Mouse (Mus musculus) midbrain, postnatal 0 days (tissue): ENCODE measurements at regions not wholly inside any gene's neighbourhood (a gene's known extent, or its start where the extent isn't known, plus 50 kb on each side); places are given as distances from the start of the nearest gene placed in this dataset.

ENCODE experiments used
- ATAC-seq: fragments of 200-750 bp; cut with Nextera tagmentation; 2 replicates; pipeline ENCODE4 v1.8.0; 2017; ENCODE audit warnings: moderate number of reproducible peaks, mild to moderate bottlenecking, moderate TSS enrichment, moderate library complexity; ENCODE audit not compliant: low FRiP score
- DNase-seq: peaks from one replicate; pipeline ENCODE4 v3.0.0-alpha.2; 2015; ENCODE audit warnings: low spot score
- H3K27ac ChIP-seq: fragments of 300-500 bp; sonication (generic); 2 replicates; pipeline ENCODE4 v1.5.1; 2014; ENCODE audit warnings: low read depth, mild to moderate bottlenecking, low read length, mixed read lengths
- H3K27me3 ChIP-seq: fragments of 300-500 bp; sonication (generic); 2 replicates; pipeline ENCODE4 v1.6.1; 2014; ENCODE audit warnings: low read length, control low read depth, mixed read lengths; ENCODE audit not compliant: insufficient read depth
- H3K36me3 ChIP-seq: fragments of 300-500 bp; sonication (generic); 2 replicates; pipeline ENCODE4 v1.6.1; 2014; ENCODE audit warnings: low read length, control low read depth, mixed read lengths; ENCODE audit not compliant: insufficient read depth
- H3K4me1 ChIP-seq: fragments of 300-500 bp; sonication (generic); 2 replicates; pipeline ENCODE4 v1.6.1; 2014; ENCODE audit warnings: mild to moderate bottlenecking, control low read depth, antibody characterized with exemption, low read length, mixed read lengths; ENCODE audit not compliant: insufficient read depth
- H3K4me2 ChIP-seq: fragments of 300-500 bp; sonication (generic); 2 replicates; pipeline ENCODE4 v1.6.1; 2014; ENCODE audit warnings: low read depth, mild to moderate bottlenecking, low read length, mixed read lengths; ENCODE audit not compliant: poor library complexity, severe bottlenecking
- H3K4me3 ChIP-seq: fragments of 300-500 bp; sonication (generic); 2 replicates; pipeline ENCODE4 v1.5.1; 2014; ENCODE audit warnings: low read depth, mild to moderate bottlenecking, low read length, moderate library complexity
- H3K9ac ChIP-seq: fragments of 300-500 bp; sonication (generic); replicated peaks from 2 replicates; pipeline ENCODE4 v1.6.1; 2014; ENCODE audit warnings: mild to moderate bottlenecking, low read length, moderate library complexity, mixed read lengths; ENCODE audit not compliant: poor library complexity, severe bottlenecking
- H3K9me3 ChIP-seq: fragments of 300-500 bp; sonication (generic); 2 replicates; pipeline ENCODE4 v1.6.1; 2016; ENCODE audit warnings: low read length, control low read depth
- CTCF ChIP-seq: IDR thresholded peaks from 2 replicates; pipeline ENCODE4 v1.5.1; 2016; ENCODE audit warnings: antibody characterized with exemption, mild to moderate bottlenecking
- WGBS: fragments of 180-500 bp; shearing (Covaris S2); extraction: QIAGEN DNeasy Blood & Tissue Kit; methylation state at CpG from one replicate; pipeline ENCODE4 v1.1.7; 2014; 5-methylcytosine and 5-hydroxymethylcytosine counted together

GRCm38 (mm10) chr8:8244599-8244998, 416.4 kb downstream of the Efnb2 start:
- TF ChIP-seq CTCF = no peak
- peaks cover 3% of the 10 kb centered on the region; the same call in 1 of the 2 replicates for H3K4me1 ChIP-seq
- no peak overlapping the region for H3K9ac ChIP-seq
- H3K4me2 ChIP-seq = no peak overlapping the region
- ATAC-seq = no peak
- no peaks in the 10 kb centered on the region for H3K36me3 ChIP-seq
- H3K27ac ChIP-seq = no peak overlapping the region
- WGBS = 100% methylated on average over 1 of the region's 1 CpGs
- H3K27me3 ChIP-seq = no peaks in the 10 kb centered on the region
- H3K4me3 ChIP-seq = no peak overlapping the region
- H3K9me3 ChIP-seq = no peaks in the 10 kb centered on the region
- DNase-seq = no peak

GRCm38 (mm10) chr8:8241755-8242501, 419.1 kb downstream of the Efnb2 start:
- 21% methylated on average over 3 of the region's 3 CpGs for WGBS
- no peaks in the 10 kb centered on the region for H3K9me3 ChIP-seq
- no peak overlapping the region for H3K9ac ChIP-seq
- H3K4me2 ChIP-seq = no peak overlapping the region
- peaks cover 3% of the 10 kb centered on the region; the same call in 1 of the 2 replicates for H3K4me1 ChIP-seq
- no peak overlapping the region for H3K4me3 ChIP-seq
- peak; percentile 30 for DNase-seq
- ATAC-seq = no peak
- TF ChIP-seq CTCF = no peak
- H3K36me3 ChIP-seq = no peaks in the 10 kb centered on the region
- no peaks in the 10 kb centered on the region for H3K27me3 ChIP-seq
- H3K27ac ChIP-seq = no peak overlapping the region

GRCm38 (mm10) chr8:8241051-8241688, 419.9 kb downstream of the Efnb2 start:
- WGBS = 53% methylated on average over 9 of the region's 9 CpGs
- TF ChIP-seq CTCF = no peak
- ATAC-seq = no peak

GRCm38 (mm10) chr8:8239489-8239888, 421.6 kb downstream of the Efnb2 start:
- WGBS = 62% methylated on average over 12 of the region's 12 CpGs
- no peak overlapping the region for H3K4me3 ChIP-seq
- H3K27ac ChIP-seq = no peak overlapping the region
- no peaks in the 10 kb centered on the region for H3K9me3 ChIP-seq
- DNase-seq (peak; percentile 27), ATAC-seq (no peak; the same call in 1 of the 2 replicates)
- no peaks in the 10 kb centered on the region for H3K27me3 ChIP-seq
- no peak for TF ChIP-seq CTCF
- H3K4me1 ChIP-seq = peaks cover 3% of the 10 kb centered on the region; the same call in 1 of the 2 replicates
- H3K36me3 ChIP-seq = no peaks in the 10 kb centered on the region
- no peak overlapping the region for H3K9ac ChIP-seq
- no peak overlapping the region for H3K4me2 ChIP-seq

More at GRCm38 (mm10) chr8:8241051-8241688, 419.9 kb downstream of the Efnb2 start:
- Histone ChIP-seq H3K4me2 (no peak overlapping the region), H3K4me3 (no peak overlapping the region), H3K4me1 (peaks cover 3% of the 10 kb centered on the region; the same call in 1 of the 2 replicates), H3K9me3 (no peaks in the 10 kb centered on the region), H3K27ac (no peak overlapping the region), H3K36me3 (no peaks in the 10 kb centered on the region), H3K27me3 (no peaks in the 10 kb centered on the region), H3K9ac (no peak overlapping the region)
- no peak for DNase-seq

GRCm38 (mm10) chr8:8238051-8238450, 423.0 kb downstream of the Efnb2 start:
- H3K9me3 ChIP-seq = no peaks in the 10 kb centered on the region
- WGBS = 95% methylated on average over 6 of the region's 6 CpGs
- no peak overlapping the region for H3K9ac ChIP-seq
- ATAC-seq = no peak
- no peak overlapping the region for H3K4me2 ChIP-seq
- no peak for TF ChIP-seq CTCF
- no peak overlapping the region for H3K27ac ChIP-seq
- peaks cover 3% of the 10 kb centered on the region; the same call in 1 of the 2 replicates for H3K4me1 ChIP-seq
- no peak for DNase-seq
- no peak overlapping the region for H3K4me3 ChIP-seq
- H3K36me3 ChIP-seq = no peaks in the 10 kb centered on the region
- no peaks in the 10 kb centered on the region for H3K27me3 ChIP-seq

GRCm38 (mm10) chr8:8233616-8234015, 427.4 kb downstream of the Efnb2 start:
- Histone ChIP-seq H3K27ac (no peak overlapping the region), H3K9me3 (no peaks in the 10 kb centered on the region), H3K4me3 (no peak overlapping the region), H3K27me3 (no peaks in the 10 kb centered on the region), H3K4me2 (no peak overlapping the region), H3K36me3 (no peaks in the 10 kb centered on the region), H3K9ac (no peak overlapping the region), H3K4me1 (no peaks in the 10 kb centered on the region)
- no peak for TF ChIP-seq CTCF
- WGBS = 93% methylated on average over 3 of the region's 3 CpGs
- ATAC-seq (no peak), DNase-seq (peak; percentile 23)
